Mouse (Mus musculus): ENCODE data around the gene Pphln1. TPM values are rescaled to one million over a fixed set of nuclear protein-coding genes. Genes with fewer than 3 reads are reported as not detected.

Gene Pphln1
- total RNA-seq, 1 experiment from 2014 or later: 33.3 TPM

- no peak for ATAC-seq (replicated peaks in 1 of 2; ENCODE audit: insufficient read depth in 1 of 2, low FRiP score in 2 of 2, low TSS enrichment in 1 of 2, low read depth in 1 of 2, poor library complexity in 2 of 2, severe bottlenecking in 2 of 2)
These were observed 16.3 kb downstream of the Pphln1 start for GRCm38 (mm10) chr15:93414456-93414855.

- no peak for ATAC-seq (replicated peaks in 1 of 2; ENCODE audit: insufficient read depth in 1 of 2, low FRiP score in 2 of 2, low TSS enrichment in 1 of 2, low read depth in 1 of 2, poor library complexity in 2 of 2, severe bottlenecking in 2 of 2)
These were observed 18.1 kb downstream of the Pphln1 start for GRCm38 (mm10) chr15:93416300-93416699.

GRCm38 (mm10) chr15:93420596-93420995 is 22.4 kb downstream of the Pphln1 start:
- no peak for ATAC-seq (replicated peaks in 1 of 2; ENCODE audit: insufficient read depth in 1 of 2, low FRiP score in 2 of 2, low TSS enrichment in 1 of 2, low read depth in 1 of 2, poor library complexity in 2 of 2, severe bottlenecking in 2 of 2)

GRCm38 (mm10) chr15:93422537-93422936 is 24.4 kb downstream of the Pphln1 start:
- ATAC-seq (replicated peaks in 1 of 2; ENCODE audit: insufficient read depth in 1 of 2, low FRiP score in 2 of 2, low TSS enrichment in 1 of 2, low read depth in 1 of 2, poor library complexity in 2 of 2, severe bottlenecking in 2 of 2): peak in 1 of 2 experiments; percentile 62; a peak in 2 of 4 replicates

- no peak for ATAC-seq (replicated peaks in 1 of 2; ENCODE audit: insufficient read depth in 1 of 2, low FRiP score in 2 of 2, low TSS enrichment in 1 of 2, low read depth in 1 of 2, poor library complexity in 2 of 2, severe bottlenecking in 2 of 2)
These were observed 35.7 kb downstream of the Pphln1 start for GRCm38 (mm10) chr15:93433811-93434210.

GRCm38 (mm10) chr15:93435998-93436397 is 37.8 kb downstream of the Pphln1 start:
- ATAC-seq (replicated peaks in 1 of 2; ENCODE audit: insufficient read depth in 1 of 2, low FRiP score in 2 of 2, low TSS enrichment in 1 of 2, low read depth in 1 of 2, poor library complexity in 2 of 2, severe bottlenecking in 2 of 2): no peak

- ATAC-seq (replicated peaks in 1 of 2; ENCODE audit: insufficient read depth in 1 of 2, low FRiP score in 2 of 2, low TSS enrichment in 1 of 2, low read depth in 1 of 2, poor library complexity in 2 of 2, severe bottlenecking in 2 of 2): peak; percentile 81 to 87; a peak in 3 of 4 replicates
These were observed 40.5 kb downstream of the Pphln1 start for GRCm38 (mm10) chr15:93438663-93439062.

- no peak for ATAC-seq (replicated peaks in 1 of 2; ENCODE audit: insufficient read depth in 1 of 2, low FRiP score in 2 of 2, low TSS enrichment in 1 of 2, low read depth in 1 of 2, poor library complexity in 2 of 2, severe bottlenecking in 2 of 2)
These were observed 44.1 kb downstream of the Pphln1 start for GRCm38 (mm10) chr15:93442271-93442670.

GRCm38 (mm10) chr15:93443676-93444075 is 45.5 kb downstream of the Pphln1 start:
- ATAC-seq (replicated peaks in 1 of 2; ENCODE audit: insufficient read depth in 1 of 2, low FRiP score in 2 of 2, low TSS enrichment in 1 of 2, low read depth in 1 of 2, poor library complexity in 2 of 2, severe bottlenecking in 2 of 2): no peak

GRCm38 (mm10) chr15:93448862-93449261 is 50.7 kb downstream of the Pphln1 start:
- ATAC-seq (replicated peaks in 1 of 2; ENCODE audit: insufficient read depth in 1 of 2, low FRiP score in 2 of 2, low TSS enrichment in 1 of 2, low read depth in 1 of 2, poor library complexity in 2 of 2, severe bottlenecking in 2 of 2): no peak

- ATAC-seq (replicated peaks in 1 of 2; ENCODE audit: insufficient read depth in 1 of 2, low FRiP score in 2 of 2, low TSS enrichment in 1 of 2, low read depth in 1 of 2, poor library complexity in 2 of 2, severe bottlenecking in 2 of 2): no peak
These were observed 55.1 kb downstream of the Pphln1 start for GRCm38 (mm10) chr15:93453296-93453695.

GRCm38 (mm10) chr15:93456005-93456404 is 57.9 kb downstream of the Pphln1 start:
- ATAC-seq (replicated peaks in 1 of 2; ENCODE audit: insufficient read depth in 1 of 2, low FRiP score in 2 of 2, low TSS enrichment in 1 of 2, low read depth in 1 of 2, poor library complexity in 2 of 2, severe bottlenecking in 2 of 2): no peak

GRCm38 (mm10) chr15:93459422-93459821 is 61.3 kb downstream of the Pphln1 start:
- ATAC-seq (replicated peaks in 1 of 2; ENCODE audit: insufficient read depth in 1 of 2, low FRiP score in 2 of 2, low TSS enrichment in 1 of 2, low read depth in 1 of 2, poor library complexity in 2 of 2, severe bottlenecking in 2 of 2): no peak

GRCm38 (mm10) chr15:93461066-93461465 is 62.9 kb downstream of the Pphln1 start:
- no peak for ATAC-seq (replicated peaks in 1 of 2; ENCODE audit: insufficient read depth in 1 of 2, low FRiP score in 2 of 2, low TSS enrichment in 1 of 2, low read depth in 1 of 2, poor library complexity in 2 of 2, severe bottlenecking in 2 of 2)

GRCm38 (mm10) chr15:93471651-93472050 is 73.5 kb downstream of the Pphln1 start:
- no peak for ATAC-seq (replicated peaks in 1 of 2; ENCODE audit: insufficient read depth in 1 of 2, low FRiP score in 2 of 2, low TSS enrichment in 1 of 2, low read depth in 1 of 2, poor library complexity in 2 of 2, severe bottlenecking in 2 of 2)

- no peak for ATAC-seq (replicated peaks in 1 of 2; ENCODE audit: insufficient read depth in 1 of 2, low FRiP score in 2 of 2, low TSS enrichment in 1 of 2, low read depth in 1 of 2, poor library complexity in 2 of 2, severe bottlenecking in 2 of 2)
These were observed 73.9 kb downstream of the Pphln1 start for GRCm38 (mm10) chr15:93472089-93472488.

- no peak for ATAC-seq (replicated peaks in 1 of 2; ENCODE audit: insufficient read depth in 1 of 2, low FRiP score in 2 of 2, low TSS enrichment in 1 of 2, low read depth in 1 of 2, poor library complexity in 2 of 2, severe bottlenecking in 2 of 2)
These were observed 76.1 kb downstream of the Pphln1 start for GRCm38 (mm10) chr15:93474277-93474676.

- no peak for ATAC-seq (replicated peaks in 1 of 2; ENCODE audit: insufficient read depth in 1 of 2, low FRiP score in 2 of 2, low TSS enrichment in 1 of 2, low read depth in 1 of 2, poor library complexity in 2 of 2, severe bottlenecking in 2 of 2)
These were observed 77.5 kb downstream of the Pphln1 start for GRCm38 (mm10) chr15:93475688-93476087.

- ATAC-seq (replicated peaks in 1 of 2; ENCODE audit: insufficient read depth in 1 of 2, low FRiP score in 2 of 2, low TSS enrichment in 1 of 2, low read depth in 1 of 2, poor library complexity in 2 of 2, severe bottlenecking in 2 of 2): no peak
These were observed 79.6 kb downstream of the Pphln1 start for GRCm38 (mm10) chr15:93477729-93478128.

- ATAC-seq (replicated peaks in 1 of 2; ENCODE audit: insufficient read depth in 1 of 2, low FRiP score in 2 of 2, low TSS enrichment in 1 of 2, low read depth in 1 of 2, poor library complexity in 2 of 2, severe bottlenecking in 2 of 2): no peak
These were observed 80.5 kb downstream of the Pphln1 start for GRCm38 (mm10) chr15:93478676-93479075.
